Mouse (Mus musculus) embryonic facial prominence, embryonic 10.5 days (tissue): ENCODE results near the gene 2210016F16Rik. TPM values are rescaled to one million over a fixed set of nuclear protein-coding genes. Genes with fewer than 3 reads are reported as not detected.
"Not testable (repeated sequence)": the region's sequence is repeated elsewhere in the genome, so short reads cannot be mapped to it uniquely, and the experiment has no call there.

Experiments used
- DNase-seq: peaks from one replicate; pipeline ENCODE4 v3.0.0-alpha.2; 2017; ENCODE audit warnings: low spot score
- H3K27ac ChIP-seq: fragments of 300-500 bp; sonication (generic); replicated peaks from 2 replicates; pipeline ENCODE4 v1.5.1; 2016; ENCODE audit warnings: mild to moderate bottlenecking
- H3K27me3 ChIP-seq: fragments of 300-500 bp; sonication (generic); replicated peaks from 2 replicates; pipeline ENCODE4 v1.6.1; 2016; ENCODE audit warnings: low read depth, mild to moderate bottlenecking; ENCODE audit not compliant: poor library complexity, severe bottlenecking
- H3K36me3 ChIP-seq: fragments of 300-500 bp; sonication (generic); replicated peaks from 2 replicates; pipeline ENCODE4 v1.6.1; 2016; ENCODE audit warnings: mild to moderate bottlenecking, moderate library complexity
- H3K4me1 ChIP-seq: fragments of 300-500 bp; sonication (generic); 2 replicates; pipeline ENCODE4 v1.6.1; 2016
- H3K4me3 ChIP-seq: fragments of 300-500 bp; sonication (generic); 2 replicates; pipeline ENCODE4 v1.5.1; 2016; ENCODE audit warnings: mild to moderate bottlenecking, moderate library complexity
- H3K9me3 ChIP-seq: fragments of 300-500 bp; sonication (generic); 2 replicates; pipeline ENCODE4 v1.6.1; 2016; ENCODE audit warnings: mild to moderate bottlenecking
- WGBS: fragments of 180-500 bp; shearing (Covaris S2); methylation state at CpG from one replicate; pipeline ENCODE4 v1.1.7; 2016; 5-methylcytosine and 5-hydroxymethylcytosine counted together
- polyA plus RNA-seq: library from polyadenylated mRNA; unstranded; fragments of >200 nt; fragmentation: Nextera tagmentation; extraction: Ambion mirVana; gene quantifications from 2 replicates; pipeline ENCODE4 v1.2.1, GENCODE M21; 2016

2210016F16Rik gene
- polyA plus RNA-seq, 1 experiment from 2014 or later, result 23.8 TPM

- H3K4me1 ChIP-seq, result no peaks in the 10 kb centered on the region
- H3K9me3 ChIP-seq, result no peaks in the 10 kb centered on the region
- no peak overlapping the region for H3K27ac ChIP-seq
- no peak overlapping the region for H3K4me3 ChIP-seq
- WGBS, result 59% methylated on average over 1 of the region's 1 CpGs
- no peak for DNase-seq
- no peaks in the 10 kb centered on the region for H3K36me3 ChIP-seq
- no peaks in the 10 kb centered on the region for H3K27me3 ChIP-seq
Observed at GRCm38 (mm10) chr13:58367641-58368040, 17.4 kb downstream of the 2210016F16Rik start.

DNA sequence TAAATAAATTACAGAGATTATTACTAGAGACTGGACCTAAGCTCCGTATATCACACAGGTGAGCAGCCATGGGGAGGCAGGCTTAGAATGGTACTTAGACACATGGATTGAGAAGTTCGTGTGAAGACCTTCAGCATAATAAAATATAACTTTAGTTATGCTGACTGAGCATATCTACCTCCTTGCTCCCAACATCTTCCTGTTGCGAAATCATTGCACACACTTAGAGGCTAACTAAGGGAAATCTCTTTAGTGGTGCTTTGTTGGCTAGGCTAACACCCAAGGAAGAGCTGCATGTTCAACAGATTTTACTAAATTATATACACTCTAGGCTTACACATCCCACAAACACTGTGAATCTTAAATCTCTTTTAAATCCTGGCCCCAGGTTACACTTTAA lies 18.7 kb downstream of the 2210016F16Rik start:
- H3K27me3 ChIP-seq, result no peaks in the 10 kb centered on the region
- DNase-seq, result no peak
- H3K27ac ChIP-seq, result no peak overlapping the region
- no peaks in the 10 kb centered on the region for H3K9me3 ChIP-seq
- no peaks in the 10 kb centered on the region for H3K4me1 ChIP-seq
- H3K4me3 ChIP-seq, result no peak overlapping the region
- H3K36me3 ChIP-seq, result no peaks in the 10 kb centered on the region
- WGBS, result 91% methylated on average over 3 of the region's 3 CpGs

DNA sequence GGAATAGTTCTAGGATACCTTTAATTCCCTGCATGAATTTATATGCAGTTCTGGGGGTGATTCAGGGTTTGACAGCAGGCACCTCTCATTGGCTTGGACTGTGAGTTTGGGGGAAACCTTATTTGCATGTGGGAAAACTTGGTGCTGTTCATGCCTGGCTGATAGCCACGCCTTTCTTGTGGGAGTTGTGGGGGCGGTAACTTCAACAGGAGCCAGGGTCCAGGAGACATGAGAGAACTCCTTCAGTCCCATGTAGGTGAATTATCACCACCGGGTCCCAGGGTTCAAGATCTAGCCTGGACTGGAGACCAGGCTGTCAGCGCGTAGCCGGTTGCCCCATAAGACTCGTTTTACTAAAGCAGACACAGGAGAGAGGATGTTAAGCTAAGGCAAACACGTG lies 19.8 kb downstream of the 2210016F16Rik start:
- WGBS, result 85% methylated on average over 8 of the region's 8 CpGs

GRCm38 (mm10) chr13:58364353-58365175 lies 20.5 kb downstream of the 2210016F16Rik start:
- H3K9me3 ChIP-seq, result no peaks in the 10 kb centered on the region
- DNase-seq, result no peak
- 82% methylated on average over 8 of the region's 8 CpGs for WGBS

More for the DNA sequence above, 19.8 kb downstream of the 2210016F16Rik start:
- not testable (repeated sequence) for H3K27ac ChIP-seq, H3K27me3 ChIP-seq, H3K4me1 ChIP-seq, DNase-seq, H3K9me3 ChIP-seq, H3K36me3 ChIP-seq, H3K4me3 ChIP-seq

GRCm38 (mm10) chr13:58359304-58359653 lies 25.7 kb downstream of the 2210016F16Rik start:
- Histone ChIP-seq H3K36me3 (no peaks in the 10 kb centered on the region), H3K4me1 (peaks cover 12% of the 10 kb centered on the region), H3K27ac (peak overlapping the region; percentile 82; the same call in 1 of the 2 replicates), H3K9me3 (no peaks in the 10 kb centered on the region), H3K4me3 (peak overlapping the region; percentile 83), H3K27me3 (peaks cover 17% of the 10 kb centered on the region)
- no peak for DNase-seq
- WGBS, result 3% methylated on average over 7 of the region's 7 CpGs

More at GRCm38 (mm10) chr13:58364353-58365175, 20.5 kb downstream of the 2210016F16Rik start:
- Histone ChIP-seq H3K36me3 (no peaks in the 10 kb centered on the region), H3K27me3 (no peaks in the 10 kb centered on the region), H3K4me1 (no peaks in the 10 kb centered on the region), H3K27ac (no peak overlapping the region), H3K4me3 (no peak overlapping the region)

- WGBS, result under 1% methylated on average over 85 of the region's 85 CpGs
- Histone ChIP-seq H3K27me3 (peaks cover 17% of the 10 kb centered on the region), H3K36me3 (no peaks in the 10 kb centered on the region), H3K4me1 (peaks cover 12% of the 10 kb centered on the region), H3K27ac (peak within 1 kb of the TSS; percentile 82), H3K9me3 (no peaks in the 10 kb centered on the region), H3K4me3 (peak within 1 kb of the TSS; percentile 83)
- DNase-seq, result peak; percentile 94
Observed at GRCm38 (mm10) chr13:58358629-58359303, 26.3 kb downstream of the 2210016F16Rik start, which contains the start of gene Kif27. Gene Kif27, minus strand, starts transcription at chr13:58359122.

DNA sequence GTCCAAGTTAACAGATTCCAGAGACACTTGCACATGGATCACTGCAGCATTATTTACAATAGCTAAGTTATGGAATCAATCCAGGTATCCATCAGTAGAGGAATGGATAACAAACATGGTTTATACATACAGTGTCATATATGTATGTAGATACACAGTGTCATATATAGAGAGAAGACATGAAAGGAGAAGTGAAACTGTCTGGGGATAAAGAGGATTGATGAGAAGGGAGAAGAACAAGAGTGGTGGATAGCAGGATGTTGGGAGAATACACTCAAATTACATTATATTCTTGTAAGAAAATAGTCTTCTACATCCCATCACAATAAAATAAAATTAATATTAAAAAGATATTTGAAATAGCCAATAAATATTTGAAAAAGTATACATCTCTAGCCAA lies 32.0 kb downstream of the 2210016F16Rik start:
- Histone ChIP-seq H3K4me3 (no peak overlapping the region), H3K36me3 (no peaks in the 10 kb centered on the region), H3K9me3 (no peaks in the 10 kb centered on the region), H3K4me1 (0 out of 2 replicates have a peak, but pooled peaks cover 3% of the 10 kb centered on the region), H3K27ac (no peak overlapping the region), H3K27me3 (peaks cover 14% of the 10 kb centered on the region)
- no peak for DNase-seq

DNA sequence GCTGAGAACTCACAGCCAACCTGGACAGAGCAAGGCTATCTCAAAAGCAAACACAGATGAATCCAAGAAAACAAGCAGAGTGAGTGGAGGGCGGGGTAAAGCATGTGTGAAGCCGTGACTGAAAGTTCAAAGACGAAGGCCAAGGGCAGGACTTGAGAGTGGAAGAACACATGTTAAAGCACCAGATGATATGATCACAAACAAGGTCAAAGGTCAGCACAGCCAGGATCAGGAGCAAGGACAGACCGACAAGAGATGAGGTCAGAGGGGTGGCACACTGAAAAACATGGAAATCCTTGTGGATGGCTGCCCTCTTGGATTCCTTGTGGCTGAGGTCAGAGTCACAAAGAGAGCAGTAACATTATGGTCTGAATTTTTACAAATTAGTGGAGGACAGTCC lies 34.4 kb downstream of the 2210016F16Rik start:
- Histone ChIP-seq H3K27ac (no peak overlapping the region), H3K4me3 (no peak overlapping the region), H3K4me1 (0 out of 2 replicates have a peak, but pooled peaks cover 3% of the 10 kb centered on the region), H3K27me3 (no peaks in the 10 kb centered on the region), H3K9me3 (no peaks in the 10 kb centered on the region), H3K36me3 (no peaks in the 10 kb centered on the region)
- 53% methylated on average over 4 of the region's 4 CpGs for WGBS
- no peak for DNase-seq

GRCm38 (mm10) chr13:58344505-58344904 lies 40.5 kb downstream of the 2210016F16Rik start:
- 88% methylated on average over 9 of the region's 9 CpGs for WGBS
- H3K4me3 ChIP-seq, result no peak overlapping the region
- H3K27me3 ChIP-seq, result no peaks in the 10 kb centered on the region
- no peaks in the 10 kb centered on the region for H3K9me3 ChIP-seq
- no peaks in the 10 kb centered on the region for H3K4me1 ChIP-seq
- H3K36me3 ChIP-seq, result no peaks in the 10 kb centered on the region
- H3K27ac ChIP-seq, result no peak overlapping the region
- DNase-seq, result no peak

DNA sequence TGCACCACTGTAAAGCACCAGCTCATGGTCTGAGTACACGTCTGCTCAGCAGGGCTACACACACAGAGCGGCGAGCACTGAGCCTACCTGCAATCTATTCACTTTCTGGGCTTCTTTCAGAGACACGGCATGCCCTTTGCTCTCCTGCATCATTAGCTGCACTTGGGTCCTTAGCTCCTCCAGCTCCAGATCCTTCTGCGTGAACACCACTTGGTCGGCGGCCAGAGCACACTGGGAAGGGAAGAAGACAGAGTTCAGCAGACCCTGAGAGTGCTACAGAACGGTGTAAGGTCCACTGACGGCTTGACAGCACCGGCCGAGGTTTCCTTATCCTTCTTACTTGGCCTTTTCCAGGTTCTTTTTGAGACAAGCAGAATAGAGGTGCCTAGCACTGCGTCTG lies 47.6 kb downstream of the 2210016F16Rik start:
- Histone ChIP-seq H3K4me1 (no peaks in the 10 kb centered on the region), H3K27ac (no peak overlapping the region), H3K36me3 (no peaks in the 10 kb centered on the region), H3K4me3 (no peak overlapping the region), H3K27me3 (no peaks in the 10 kb centered on the region), H3K9me3 (0 out of 2 replicates have a peak, but pooled peaks cover 2% of the 10 kb centered on the region)
- WGBS, result 82% methylated on average over 12 of the region's 12 CpGs
- DNase-seq, result no peak

DNA sequence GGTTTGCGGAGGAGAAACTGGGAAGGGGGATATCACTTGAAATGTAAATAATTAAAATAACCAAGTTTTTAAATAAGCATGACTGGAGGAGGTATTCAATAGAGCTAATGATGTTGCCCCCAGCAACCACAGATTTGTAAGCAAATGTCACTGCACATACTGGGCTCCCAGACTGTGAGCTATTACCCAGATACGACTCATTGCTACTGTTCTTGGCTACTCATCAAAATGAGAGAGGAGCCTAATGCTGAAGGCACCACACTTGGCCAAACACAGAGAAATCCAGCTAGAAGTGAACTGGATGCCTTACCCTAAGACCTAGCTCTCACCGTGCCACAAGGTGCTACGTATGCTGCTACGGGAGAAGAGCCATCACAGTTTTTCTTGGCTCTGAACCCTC lies 50.9 kb downstream of the 2210016F16Rik start:
- WGBS, result 95% methylated on average over 5 of the region's 5 CpGs
- H3K27ac ChIP-seq, result no peak overlapping the region
- no peak for DNase-seq

More for the DNA sequence above, 50.9 kb downstream of the 2210016F16Rik start:
- Histone ChIP-seq H3K4me1 (no peaks in the 10 kb centered on the region), H3K36me3 (no peaks in the 10 kb centered on the region), H3K9me3 (0 out of 2 replicates have a peak, but pooled peaks cover 2% of the 10 kb centered on the region), H3K27me3 (no peaks in the 10 kb centered on the region), H3K4me3 (no peak overlapping the region)
